Mouse (Mus musculus) lung, postnatal 0 days (tissue): Measurements from ENCODE around the gene Capza1.

ENCODE experiments used
- CTCF ChIP-seq: IDR thresholded peaks from 2 replicates; pipeline ENCODE4 v1.5.1; 2016; ENCODE audit warnings: antibody characterized with exemption, mild to moderate bottlenecking
- EP300 ChIP-seq: IDR thresholded peaks from 2 replicates; pipeline ENCODE4 v1.6.1; 2016; ENCODE audit warnings: antibody characterized with exemption, mild to moderate bottlenecking, control low read depth

DNA sequence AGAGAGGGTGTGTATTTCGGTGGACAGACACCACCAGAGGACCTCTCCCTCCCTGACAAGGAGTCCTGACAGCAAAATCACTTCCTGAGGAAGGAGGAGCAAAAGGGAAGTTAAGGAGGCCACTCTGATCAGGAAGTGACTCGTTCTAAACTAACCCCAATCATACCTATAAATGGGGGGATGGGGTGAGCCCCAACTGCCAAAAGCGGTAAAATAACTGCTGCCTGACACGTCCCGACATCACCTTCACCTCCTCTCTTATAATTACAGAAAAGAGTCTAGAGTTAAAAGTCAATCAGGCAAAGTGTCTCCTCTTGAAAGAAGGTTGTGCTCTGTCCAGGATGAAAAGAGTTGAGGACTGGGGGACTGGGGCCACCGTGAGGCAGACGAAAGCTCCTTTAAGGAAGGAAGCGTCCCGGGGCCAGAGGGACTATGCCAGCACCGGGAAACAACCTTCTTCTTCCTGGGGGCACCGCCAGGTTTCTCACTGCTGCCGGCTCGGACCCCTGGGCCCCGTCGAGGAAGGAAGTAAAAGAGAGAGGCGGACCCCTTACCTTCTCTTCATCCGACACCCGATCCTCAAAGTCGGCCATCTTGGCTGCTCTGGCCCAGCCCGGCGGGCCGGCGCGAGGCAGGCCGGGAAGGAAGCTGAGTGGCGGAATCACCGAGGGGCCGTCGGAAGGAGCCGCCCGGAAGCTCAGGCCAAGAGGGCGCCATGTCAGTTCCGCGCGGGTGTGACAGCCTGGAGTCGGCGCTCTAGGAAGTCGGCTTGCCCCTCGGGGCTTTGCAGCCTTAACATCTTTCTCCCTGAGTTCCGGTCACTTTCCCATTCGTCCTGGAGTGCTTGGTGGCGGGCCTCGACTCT lies at the start of gene Capza1, which contains the start of gene St7l:
- TF ChIP-seq CTCF, result peak; percentile 29; the same call in 1 of the 2 replicates
- peak; percentile 12; the same call in 1 of the 2 replicates for TF ChIP-seq EP300
